In genomic region chr5:65951513-65951909, GRCm38 (mm10) we compare ENCODE assay signal across 10 mouse cellular contexts. TPM values are rescaled to one million over a fixed set of nuclear protein-coding genes. Genes with fewer than 3 reads are reported as not detected.
DNase-seq lines count a peak whose midpoint lies in the region; ATAC-seq and TF ChIP-seq lines count a peak whose summit lies in the region.
"Had no signal": no experiment of that assay in that cellular context is flagged by ENCODE, and none has a peak within 500 bp of the region (broad histone marks: within the 10 kb centered on the region; RNA-seq: fewer than 3 reads in every experiment).

No protein-coding gene starts in this region.

- H3K4me1 ChIP-seq in ES-E14 (ENCODE audit: control insufficient read depth in 2 of 2, insufficient read depth in 2 of 2, low read length in 2 of 2, poor library complexity in 1 of 2) = peaks cover 0 to 13% of the 10 kb centered on the region in 2 experiments; a peak in 1 of 4 replicates
- no peaks in the 10 kb centered on the region for H3K4me1 ChIP-seq in hindbrain, embryonic 11.5 days (replicated peaks; ENCODE audit: control insufficient read depth, insufficient read depth, low read length)

- no peak overlapping the region for H3K4me3 ChIP-seq in ES-E14 (ENCODE audit: insufficient read depth in 1 of 2, low read depth in 1 of 2, low read length in 2 of 2, poor library complexity in 1 of 2, severe bottlenecking in 1 of 2)
- no peak overlapping the region for H3K4me3 ChIP-seq in hindbrain, embryonic 11.5 days (ENCODE audit: low read depth, low read length)

- no peak overlapping the region for H3K27ac ChIP-seq in ES-E14 (ENCODE audit: insufficient read depth, low read depth, low read length, poor library complexity, severe bottlenecking)
- peak overlapping the region; percentile 89 for H3K27ac ChIP-seq in hindbrain, embryonic 11.5 days (ENCODE audit: low read depth, low read length)

- H3K27me3 ChIP-seq in hindbrain, embryonic 11.5 days (ENCODE audit: control insufficient read depth, insufficient read depth, low read length) = no peaks in the 10 kb centered on the region

- no peak overlapping the region for H3K4me2 ChIP-seq in hindbrain, embryonic 11.5 days (replicated peaks; ENCODE audit: low read depth, low read length)

- peak; percentile 7 for DNase-seq in kidney, adult 9 months
- no peak for DNase-seq in kidney, postnatal 10 days
- DNase-seq in ES-E14 (ENCODE audit: low read depth, low spot score) = peak; percentile 72
- peak; percentile 46 for DNase-seq in hindbrain, embryonic 11.5 days (ENCODE audit: low spot score)
- peak; percentile 50 for DNase-seq in retina, postnatal 1 day
- DNase-seq in cerebellum, adult 11 months = no peak
- no peak for DNase-seq in Muller cell, postnatal 12 days (ENCODE audit: inconsistent ontology term)
- DNase-seq in gastrocnemius, adult 8-10 months (ENCODE audit: low spot score in 2 of 2) = no peak
- DNase-seq: adrenal gland, postnatal 25 days had no signal

- WGBS in hindbrain, embryonic 11.5 days = 70% methylated on average over 4 of the region's 4 CpGs

- H3K9ac ChIP-seq in ES-E14 (ENCODE audit: insufficient read depth, low read depth, low read length, poor library complexity, severe bottlenecking) = no peak overlapping the region
- no peak overlapping the region for H3K9ac ChIP-seq in hindbrain, embryonic 11.5 days (ENCODE audit: low read depth, low read length)

- 0 out of 2 replicates have a peak, but pooled peaks have one; percentile 17 for ATAC-seq in hindbrain, embryonic 11.5 days (ENCODE audit: low FRiP score)

- in situ Hi-C loops in ES-E14 (cut with MboI; ENCODE audit: low sequenced_read_pairs in 2 of 2, unreplicated experiment in 2 of 2) = no loop called here

- H3K9me3 ChIP-seq in ES-E14 (ENCODE audit: control insufficient read depth, insufficient read depth, low read depth, low read length) = no peaks in the 10 kb centered on the region
- no peaks in the 10 kb centered on the region for H3K9me3 ChIP-seq in hindbrain, embryonic 11.5 days (ENCODE audit: control insufficient read depth, low read length)

- H3K36me3 ChIP-seq in ES-E14 (ENCODE audit: control insufficient read depth, insufficient read depth, low read length, poor library complexity, severe bottlenecking) = no peaks in the 10 kb centered on the region
- no peaks in the 10 kb centered on the region for H3K36me3 ChIP-seq in hindbrain, embryonic 11.5 days (ENCODE audit: control insufficient read depth, insufficient read depth, low read length)

TF ChIP-seq in ES-E14, 5 proteins besides CTCF, POLR2A, EP300 and RAD21:
- no peak for TF ChIP-seq HCFC1 (IDR thresholded peaks at IDR 0.05; ENCODE audit: borderline replicate concordance, insufficient read depth, low read length)
- TF ChIP-seq MAFK (IDR thresholded peaks at IDR 0.05; ENCODE audit: insufficient read depth, low read depth, low read length) = no peak
- no peak for TF ChIP-seq CHD2 (IDR thresholded peaks at IDR 0.05; ENCODE audit: low read depth, low read length)
- TF ChIP-seq ZNF384 (IDR thresholded peaks at IDR 0.05; ENCODE audit: low read depth, low read length) = no peak
- no peak for TF ChIP-seq ZC3H11A (IDR thresholded peaks at IDR 0.05; ENCODE audit: borderline replicate concordance, low read depth, low read length)

RNA-seq across cellular contexts. Expression of gene Chrna9, which starts 16.8 kb away (rescaled TPM):
- total RNA-seq in ES-E14 (2012; rRNA removed) = 11.2 and 23.5 TPM in 2 replicates
- 0.20 and 0.70 TPM in 2 replicates for polyA plus RNA-seq in hindbrain, embryonic 11.5 days (2014; fragmentation: Nextera tagmentation; extraction: Ambion mirVana)
- 10 to 100 TPM in 1 of 4 experiments, 1 to 10 TPM in 3; 1.3 to 28.8 (median 6.5) TPM for total RNA-seq in gastrocnemius, adult 8-10 months (2022)
- total RNA-seq: adrenal gland, postnatal 25 days had no signal

RNA-seq across cellular contexts. Expression of gene 9130230L23Rik, which starts 52.6 kb away (rescaled TPM):
- total RNA-seq in ES-E14 (2012; rRNA removed) = 0.36 and 0.74 TPM in 2 replicates
- polyA plus RNA-seq in hindbrain, embryonic 11.5 days (2014; fragmentation: Nextera tagmentation; extraction: Ambion mirVana) = 0.32 and 0.40 TPM in 2 replicates
- total RNA-seq in gastrocnemius, adult 8-10 months (2022) = under 1 TPM in 1 of 4 experiments, not detected in 3; 0.54 TPM
- polyA plus RNA-seq: limb, embryonic 14.5 days had no signal

Comparison
In these comparisons a context has a peak if more than half of its experiments do, and no peak if none do; other contexts are left out.
1. DNase-seq: peak in kidney, adult 9 months (single experiment), ES-E14 (single experiment), hindbrain, embryonic 11.5 days (single experiment) and retina, postnatal 1 day (single experiment); none in kidney, postnatal 10 days (single experiment), cerebellum, adult 11 months (single experiment), Muller cell, postnatal 12 days (single experiment) and gastrocnemius, adult 8-10 months (0 of 2).